Mouse (Mus musculus) heart, embryonic 16.5 days (tissue): ENCODE measurements around the gene Ipo13. TPM values are rescaled to one million over a fixed set of nuclear protein-coding genes. Genes with fewer than 3 reads are reported as not detected.

Experiments
- ATAC-seq: fragments of 200-750 bp; cut with Nextera tagmentation; replicated peaks from 2 replicates; pipeline ENCODE4 v1.8.0; 2017; ENCODE audit warnings: moderate number of reproducible peaks; ENCODE audit not compliant: insufficient read depth, low FRiP score; ENCODE audit errors: extremely low read depth
- H3K27ac ChIP-seq: fragments of 300-500 bp; sonication (generic); 2 replicates; pipeline ENCODE4 v1.5.1; 2014; ENCODE audit warnings: mild to moderate bottlenecking, low read length, control low read depth, moderate library complexity
- H3K27me3 ChIP-seq: fragments of 300-500 bp; sonication (generic); 2 replicates; pipeline ENCODE4 v1.6.1; 2014; ENCODE audit warnings: low read length, mixed read lengths; ENCODE audit not compliant: control insufficient read depth, insufficient read depth
- H3K36me3 ChIP-seq: fragments of 300-500 bp; sonication (generic); 2 replicates; pipeline ENCODE4 v1.6.1; 2014; ENCODE audit not compliant: control insufficient read depth, insufficient read depth
- H3K4me1 ChIP-seq: fragments of 300-500 bp; sonication (generic); 2 replicates; pipeline ENCODE4 v1.6.1; 2014; ENCODE audit warnings: low read length, mixed read lengths; ENCODE audit not compliant: control insufficient read depth, insufficient read depth
- H3K4me2 ChIP-seq: fragments of 300-500 bp; sonication (generic); 2 replicates; pipeline ENCODE4 v1.6.1; 2014; ENCODE audit warnings: low read depth, mild to moderate bottlenecking, control low read depth, low read length
- H3K4me3 ChIP-seq: fragments of 300-500 bp; sonication (generic); 2 replicates; pipeline ENCODE4 v1.5.1; 2014; ENCODE audit warnings: mild to moderate bottlenecking, control low read depth, low read length
- H3K9ac ChIP-seq: fragments of 300-500 bp; sonication (generic); 2 replicates; pipeline ENCODE4 v1.6.1; 2014; ENCODE audit warnings: low read length, control low read depth
- H3K9me3 ChIP-seq: fragments of 300-500 bp; sonication (generic); replicated peaks from 2 replicates; pipeline ENCODE4 v1.6.1; 2016; ENCODE audit warnings: low read length; ENCODE audit not compliant: control insufficient read depth
- WGBS: fragments of 180-500 bp; shearing (Covaris S2); extraction: QIAGEN DNeasy Blood & Tissue Kit; methylation state at CpG from one replicate; pipeline ENCODE4 v1.1.7; 2014; 5-methylcytosine and 5-hydroxymethylcytosine counted together
- polyA plus RNA-seq: library from polyadenylated mRNA; unstranded; fragments of >200 nt; fragmentation: Nextera tagmentation; extraction: Ambion mirVana; gene quantifications from 2 replicates; pipeline ENCODE4 v1.2.1, GENCODE M21; 2015

The Ipo13 gene
- polyA plus RNA-seq, 1 experiment from 2014 or later = 43.7 TPM

DNA sequence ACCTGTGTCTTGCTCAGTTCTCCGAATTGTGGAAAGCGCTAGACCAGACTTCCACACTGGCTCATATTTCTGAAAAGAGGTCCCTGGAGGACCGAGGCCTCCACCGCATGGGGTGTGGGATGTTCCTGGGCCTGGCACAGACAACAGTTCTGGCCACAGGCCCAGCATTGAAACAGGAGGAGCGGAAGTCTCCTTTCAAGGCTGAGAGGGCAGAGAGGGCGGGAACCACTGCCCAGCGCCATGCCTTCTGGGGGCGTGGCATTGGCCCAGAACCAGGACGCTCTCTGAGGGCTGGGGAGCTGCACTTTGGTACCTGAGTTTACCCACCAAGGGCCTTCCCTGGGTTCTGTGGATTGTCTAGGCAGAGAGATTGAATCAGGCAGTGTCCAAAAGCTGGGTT lies 48.7 kb downstream of the Ipo13 start:
- Histone ChIP-seq H3K9ac (0 out of 2 replicates have a peak overlapping the region, but pooled peaks have one; percentile 2), H3K36me3 (no peaks in the 10 kb centered on the region), H3K4me1 (peaks cover 12% of the 10 kb centered on the region), H3K9me3 (no peaks in the 10 kb centered on the region), H3K27me3 (peaks cover 15% of the 10 kb centered on the region), H3K27ac (no peak overlapping the region), H3K4me3 (no peak overlapping the region), H3K4me2 (no peak overlapping the region)
- ATAC-seq = peak; percentile 68
- 33% methylated on average over 9 of the region's 9 CpGs for WGBS

DNA sequence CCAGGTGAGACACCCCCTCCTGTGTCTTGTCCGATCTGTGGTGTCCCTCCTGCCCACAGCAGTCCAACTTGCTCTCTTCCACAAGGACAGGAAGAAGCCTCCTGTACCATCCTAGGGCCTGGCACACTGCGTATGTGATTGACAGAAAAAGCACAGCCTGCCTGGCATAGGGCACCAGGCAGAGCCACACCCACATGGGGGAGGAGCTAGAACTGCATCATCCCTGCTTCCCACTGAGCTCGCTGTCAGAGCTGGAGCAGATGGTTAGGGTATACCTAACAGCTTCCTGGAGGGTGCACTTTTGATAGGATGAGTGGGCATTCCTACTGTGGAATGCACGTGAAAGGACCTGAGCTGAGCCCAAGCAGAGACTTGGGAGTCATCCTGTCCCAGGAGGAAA lies 52.0 kb downstream of the Ipo13 start:
- H3K27ac ChIP-seq = no peak overlapping the region
- 52% methylated on average over 4 of the region's 4 CpGs for WGBS
- no peak overlapping the region for H3K4me2 ChIP-seq
- ATAC-seq = no peak
- H3K9ac ChIP-seq = no peak overlapping the region
- H3K4me1 ChIP-seq = peaks cover 12% of the 10 kb centered on the region
- no peak overlapping the region for H3K4me3 ChIP-seq
- no peaks in the 10 kb centered on the region for H3K36me3 ChIP-seq
- peaks cover 6% of the 10 kb centered on the region for H3K27me3 ChIP-seq
- no peaks in the 10 kb centered on the region for H3K9me3 ChIP-seq

DNA sequence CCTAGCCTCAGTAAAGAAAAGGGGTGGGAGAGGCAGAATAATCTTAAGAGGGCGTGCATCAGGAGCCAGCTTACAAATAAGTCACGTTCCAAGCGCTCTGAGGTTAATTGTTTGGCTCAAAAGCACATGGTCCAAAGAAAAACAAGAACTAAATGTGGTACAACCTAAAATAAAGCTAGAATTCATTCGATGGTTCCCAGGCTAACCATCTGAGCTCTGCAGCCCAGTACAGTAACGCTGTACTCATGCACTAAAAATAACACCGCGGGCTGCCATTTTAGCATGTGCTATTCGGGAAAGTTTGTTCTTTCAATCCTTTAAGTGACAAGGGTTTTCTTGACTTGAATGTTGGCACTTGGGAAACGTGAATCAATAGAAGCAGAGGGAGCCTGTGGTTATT lies 54.2 kb downstream of the Ipo13 start:
- no peak overlapping the region for H3K9ac ChIP-seq
- no peak overlapping the region for H3K27ac ChIP-seq
- no peak overlapping the region for H3K4me2 ChIP-seq
- no peaks in the 10 kb centered on the region for H3K27me3 ChIP-seq
- no peaks in the 10 kb centered on the region; the same call in 1 of the 2 replicates for H3K4me1 ChIP-seq
- H3K9me3 ChIP-seq = no peaks in the 10 kb centered on the region
- no peaks in the 10 kb centered on the region for H3K36me3 ChIP-seq
- 75% methylated on average over 9 of the region's 9 CpGs for WGBS
- ATAC-seq = no peak
- H3K4me3 ChIP-seq = no peak overlapping the region

DNA sequence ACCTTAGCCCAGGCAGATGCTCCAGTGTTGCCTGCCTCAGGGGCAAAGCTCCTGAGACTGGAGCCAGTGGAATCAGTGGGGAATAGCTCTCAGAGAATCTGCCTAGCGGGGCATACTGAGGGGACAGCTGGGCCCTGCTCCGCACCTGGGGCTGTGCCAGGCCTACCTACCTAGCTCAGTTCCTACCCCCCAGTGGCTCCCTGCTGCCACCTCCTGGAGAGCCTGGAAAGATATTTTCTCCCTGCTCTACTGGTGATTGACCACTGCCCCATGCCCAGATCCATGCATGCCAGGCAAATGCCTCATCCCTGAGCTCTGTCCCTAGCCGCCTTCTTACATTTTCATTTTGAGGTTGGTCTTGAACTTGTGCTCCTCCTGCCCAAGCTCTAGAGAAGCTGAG lies 56.0 kb downstream of the Ipo13 start:
- no peak overlapping the region for H3K9ac ChIP-seq
- no peaks in the 10 kb centered on the region for H3K36me3 ChIP-seq
- WGBS = 71% methylated on average over 3 of the region's 3 CpGs
- no peak overlapping the region for H3K4me2 ChIP-seq
- peaks cover 7% of the 10 kb centered on the region; the same call in 1 of the 2 replicates for H3K4me1 ChIP-seq
- H3K4me3 ChIP-seq = no peak overlapping the region
- H3K27ac ChIP-seq = no peak overlapping the region
- no peaks in the 10 kb centered on the region for H3K27me3 ChIP-seq
- ATAC-seq = no peak
- H3K9me3 ChIP-seq = no peaks in the 10 kb centered on the region

DNA sequence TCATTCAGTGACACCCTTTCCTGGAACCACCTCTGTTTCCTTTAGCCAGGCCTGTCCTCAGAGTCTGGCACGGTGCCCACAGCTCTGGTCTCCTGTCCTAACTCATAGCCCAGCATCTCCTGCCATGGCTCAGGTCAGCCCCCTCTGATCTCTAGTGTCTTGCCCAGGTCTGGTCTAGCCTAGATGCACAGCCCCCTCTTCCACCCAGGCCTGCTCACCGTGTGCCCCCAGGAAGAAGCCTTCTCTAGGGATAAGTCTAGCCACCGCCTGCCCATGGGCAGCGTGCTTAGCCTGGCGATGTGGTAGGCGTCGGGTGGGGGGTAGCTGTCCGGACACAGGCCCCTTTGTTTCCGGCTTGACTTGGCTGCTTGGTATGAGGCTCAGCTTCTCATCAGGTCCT lies 59.7 kb downstream of the Ipo13 start:
- Histone ChIP-seq H3K4me3 (no peak overlapping the region), H3K36me3 (no peaks in the 10 kb centered on the region), H3K4me1 (peaks cover 7% of the 10 kb centered on the region; the same call in 1 of the 2 replicates), H3K9me3 (no peaks in the 10 kb centered on the region), H3K9ac (no peak overlapping the region), H3K27ac (no peak overlapping the region), H3K4me2 (no peak overlapping the region), H3K27me3 (no peaks in the 10 kb centered on the region)
- no peak for ATAC-seq
- whole genome bisulfite sequencing = 74% methylated on average over 9 of the region's 9 CpGs

DNA sequence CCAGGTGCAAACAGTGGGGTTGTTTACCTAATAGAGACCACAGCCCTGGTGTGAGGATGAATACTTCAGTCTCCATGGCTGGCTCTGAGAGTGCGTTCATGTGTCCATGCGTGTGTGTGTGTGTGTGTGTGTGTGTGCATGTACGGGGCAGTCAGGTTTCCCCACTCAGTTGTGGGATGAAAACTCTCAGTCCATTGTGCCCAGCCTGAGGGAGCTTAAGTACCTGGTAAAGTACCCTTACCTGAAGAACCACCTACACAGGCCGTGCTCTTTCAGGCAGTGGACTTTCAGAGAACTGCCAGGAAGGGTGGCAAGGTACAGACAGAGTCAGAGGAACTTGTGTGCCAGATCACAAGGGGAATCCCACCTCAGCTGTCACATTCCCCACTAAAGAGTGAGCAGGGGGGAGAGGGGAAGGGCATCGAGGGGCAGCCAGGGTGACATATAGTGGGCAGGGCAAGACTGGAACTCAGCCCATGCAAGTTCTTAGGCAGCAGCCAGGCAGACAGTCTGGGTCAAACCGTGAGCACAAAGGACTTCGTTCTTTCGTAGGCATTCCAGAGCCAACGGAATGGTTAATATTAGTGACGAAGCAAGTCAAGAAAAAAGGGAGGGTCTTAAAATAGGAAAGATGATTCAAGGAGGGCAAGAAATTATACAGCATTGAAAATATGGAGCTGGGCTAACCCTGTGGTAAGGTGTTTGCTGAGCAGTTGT lies 62.5 kb downstream of the Ipo13 start:
- no peak overlapping the region for H3K27ac ChIP-seq
- H3K4me1 ChIP-seq = peaks cover 9% of the 10 kb centered on the region; the same call in 1 of the 2 replicates
- 87% methylated on average over 10 of the region's 10 CpGs for WGBS
- no peak overlapping the region for H3K4me3 ChIP-seq
- ATAC-seq = no peak
- H3K27me3 ChIP-seq = no peaks in the 10 kb centered on the region
- no peaks in the 10 kb centered on the region for H3K36me3 ChIP-seq
- no peaks in the 10 kb centered on the region for H3K9me3 ChIP-seq
- H3K9ac ChIP-seq = no peak overlapping the region
- H3K4me2 ChIP-seq = no peak overlapping the region

DNA sequence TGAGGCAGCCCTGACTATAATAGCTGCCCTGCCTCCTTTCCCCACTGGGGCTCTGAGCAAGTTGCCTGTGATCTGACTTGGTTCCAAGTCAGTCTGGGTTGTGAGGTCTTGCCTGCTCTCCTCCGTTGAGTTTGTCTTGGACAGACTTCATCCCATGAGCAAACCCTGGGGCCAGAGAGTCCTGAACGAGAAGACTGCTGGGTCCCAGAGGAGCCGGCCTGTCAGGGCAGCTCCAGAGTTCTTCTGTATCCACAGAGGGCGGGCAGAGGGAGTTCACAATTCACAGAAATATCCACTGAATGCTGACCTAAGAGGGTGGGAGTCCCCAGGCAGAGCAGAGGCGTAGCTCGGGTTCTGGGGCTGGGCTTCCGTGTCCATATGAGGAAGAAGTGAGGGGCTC lies 63.9 kb downstream of the Ipo13 start:
- Histone ChIP-seq H3K4me2 (no peak overlapping the region), H3K9me3 (no peaks in the 10 kb centered on the region), H3K4me1 (peaks cover 9% of the 10 kb centered on the region; the same call in 1 of the 2 replicates), H3K36me3 (no peaks in the 10 kb centered on the region), H3K4me3 (no peak overlapping the region), H3K9ac (no peak overlapping the region), H3K27me3 (no peaks in the 10 kb centered on the region), H3K27ac (no peak overlapping the region)
- ATAC-seq = peak; percentile 33; the same call in 1 of the 2 replicates
- WGBS = 66% methylated on average over 7 of the region's 7 CpGs

DNA sequence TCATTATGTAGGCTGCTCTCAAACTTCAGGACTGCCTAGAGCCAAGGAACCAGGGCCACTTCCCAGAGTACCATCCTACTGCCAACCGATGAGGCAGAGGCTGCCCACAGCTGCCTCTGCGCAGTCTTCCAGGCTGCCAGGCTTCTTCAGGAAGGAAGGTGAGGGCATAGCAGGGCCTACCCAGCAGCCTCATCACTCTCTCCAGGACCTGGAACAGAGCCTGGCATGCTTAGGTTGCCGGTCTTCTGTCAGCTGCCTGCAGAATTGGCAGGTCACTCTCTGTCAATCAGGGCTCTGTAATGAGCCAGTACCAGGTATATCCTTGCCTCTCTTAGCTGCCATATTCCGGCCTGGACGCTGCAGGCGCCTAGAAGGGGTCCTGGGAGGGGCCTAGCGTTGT lies 64.6 kb downstream of the Ipo13 start:
- Histone ChIP-seq H3K27me3 (no peaks in the 10 kb centered on the region), H3K4me2 (no peak overlapping the region), H3K36me3 (no peaks in the 10 kb centered on the region), H3K4me3 (no peak overlapping the region), H3K4me1 (peaks cover 7% of the 10 kb centered on the region; the same call in 1 of the 2 replicates), H3K27ac (no peak overlapping the region), H3K9me3 (no peaks in the 10 kb centered on the region), H3K9ac (no peak overlapping the region)
- ATAC-seq = no peak
- WGBS = 74% methylated on average over 7 of the region's 7 CpGs

DNA sequence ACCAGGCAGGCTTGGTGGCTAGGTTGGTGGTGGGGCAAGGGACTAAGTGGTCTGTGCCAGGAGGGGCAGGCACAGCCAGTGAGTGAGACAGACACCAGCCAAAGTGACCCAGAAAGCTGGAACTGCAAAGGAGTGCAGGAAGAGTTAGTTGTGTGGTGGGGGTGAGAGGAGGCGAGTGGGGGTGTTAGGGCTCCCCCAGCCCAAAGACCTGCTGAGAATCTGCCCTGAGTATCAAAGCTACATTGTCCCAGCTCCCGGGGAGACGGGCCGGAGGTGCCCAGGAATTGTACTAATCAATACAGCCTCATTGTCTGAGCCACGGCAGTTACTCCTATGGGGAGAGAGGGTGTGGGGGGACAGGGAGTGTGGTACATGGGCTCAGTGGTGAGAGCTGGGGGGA lies 65.3 kb downstream of the Ipo13 start:
- Histone ChIP-seq H3K4me2 (no peak overlapping the region), H3K4me1 (peaks cover 5% of the 10 kb centered on the region; the same call in 1 of the 2 replicates), H3K9me3 (no peaks in the 10 kb centered on the region), H3K4me3 (no peak overlapping the region), H3K9ac (no peak overlapping the region), H3K36me3 (no peaks in the 10 kb centered on the region), H3K27me3 (no peaks in the 10 kb centered on the region), H3K27ac (no peak overlapping the region)
- ATAC-seq = no peak
- 79% methylated on average over 5 of the region's 5 CpGs for WGBS
